Mouse (Mus musculus) liver, embryonic 14.5 days (tissue): ENCODE results near the gene Myo1a.

ENCODE experiments used
- CTCF ChIP-seq: IDR thresholded peaks from 2 replicates; pipeline ENCODE4 v1.5.1; 2016; ENCODE audit warnings: antibody characterized with exemption, low read depth, control low read depth
- EP300 ChIP-seq: IDR thresholded peaks from 2 replicates; pipeline ENCODE4 v1.6.1; 2016; ENCODE audit warnings: antibody characterized with exemption, low read depth

GRCm38 (mm10) chr10:127731397-127731796, 26.4 kb downstream of the Myo1a start:
- no peak for TF ChIP-seq CTCF
- TF ChIP-seq EP300, result no peak
